Mouse (Mus musculus): ENCODE results near the gene Lrmda.

- TF ChIP-seq CTCF (IDR thresholded peaks at IDR 0.05; ENCODE audit: low read depth) (no peak), EP300 (IDR thresholded peaks at IDR 0.05; ENCODE audit: low read depth) (no peak)
Measured at GRCm38 (mm10) chr14:22930488-22931046, 911.1 kb downstream of the Lrmda start.

Data from heart, postnatal 0 days (tissue).